Mouse (Mus musculus): ENCODE measurements around the gene Olfr504.

- TF ChIP-seq CTCF (IDR thresholded peaks at IDR 0.05; ENCODE audit: low read depth, low read length) (no peak), POLR2A (IDR thresholded peaks at IDR 0.05; ENCODE audit: borderline replicate concordance, low read depth, low read length) (no peak)
Measured at GRCm38 (mm10) chr7:108524965-108525364, 40.6 kb downstream of the Olfr504 start, which contains the start of gene Olfr502.

Data from bone marrow macrophage, adult 2 months (primary cell).